Mouse (Mus musculus): ENCODE measurements at regions not wholly inside any gene's neighbourhood (a gene's known extent, or its start where the extent isn't known, plus 50 kb on each side); places are given as distances from the start of the nearest gene placed in this dataset.

DNA sequence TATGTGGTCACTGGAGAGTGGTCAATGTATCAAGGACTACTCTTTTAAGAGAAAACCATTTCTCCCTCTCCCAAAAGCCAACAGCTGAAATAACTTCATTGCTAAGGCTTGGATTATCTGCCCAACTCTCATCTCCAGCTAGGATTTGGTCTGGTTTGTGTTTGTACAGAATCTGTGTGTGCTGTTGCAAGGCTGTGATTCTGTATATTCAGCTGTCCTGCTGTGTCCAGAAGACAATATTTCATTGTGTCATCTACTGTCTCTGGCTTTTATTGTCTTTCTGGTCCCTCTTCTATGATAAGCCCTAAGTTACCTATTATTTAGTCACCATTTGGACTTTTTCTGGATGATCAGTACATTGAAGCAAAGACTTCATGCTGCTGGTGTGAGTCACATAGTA, 110.9 kb downstream of the Cenpc1 start:
- no peak for ATAC-seq

- ATAC-seq = no peak
Observed at GRCm38 (mm10) chr5:85936667-85937314, 128.6 kb downstream of the Cenpc1 start.

- ATAC-seq = no peak
Observed at GRCm38 (mm10) chr5:85918288-85918687, 147.1 kb downstream of the Cenpc1 start.

DNA sequence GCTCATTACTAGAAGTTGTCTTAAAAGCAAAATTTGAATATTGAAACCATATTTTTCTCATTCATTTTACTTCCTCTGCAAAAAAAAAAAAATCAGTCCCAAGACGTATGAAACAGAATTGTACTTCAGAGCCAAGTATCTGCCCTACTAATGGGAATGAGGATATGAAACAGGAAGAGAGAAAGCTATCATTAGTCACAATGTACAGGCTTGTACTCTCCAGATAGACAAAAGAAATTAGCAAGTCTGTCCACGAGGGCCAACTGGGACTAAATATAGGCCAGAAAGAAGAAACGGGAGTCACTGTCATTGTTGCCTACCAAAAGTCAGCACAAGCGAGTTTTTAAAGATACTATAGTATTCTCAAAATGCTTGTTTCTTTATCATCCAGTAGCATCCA, 150.4 kb downstream of the Cenpc1 start:
- no peak for ATAC-seq

- ATAC-seq = no peak
Observed at GRCm38 (mm10) chr5:85896452-85896851, 168.9 kb downstream of the Cenpc1 start.

DNA sequence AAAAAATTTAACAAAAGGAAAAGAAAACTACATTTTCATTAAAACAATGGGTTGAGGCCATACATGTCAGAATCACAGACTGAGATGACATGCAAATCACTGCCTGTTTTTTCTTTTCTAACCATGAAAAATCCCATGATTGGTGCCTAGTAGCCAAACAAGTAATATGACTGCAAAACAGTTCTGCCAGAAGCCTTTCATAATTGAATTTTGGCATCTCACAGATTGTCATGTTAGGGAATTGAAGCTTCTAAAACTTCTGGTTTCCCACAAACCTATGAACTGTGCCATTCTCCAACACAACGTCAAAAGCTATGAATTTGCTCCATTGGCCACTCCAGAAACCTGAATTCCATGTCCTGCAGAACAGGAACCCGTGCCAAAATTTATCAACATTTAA, 169.6 kb downstream of the Cenpc1 start:
- no peak for ATAC-seq

GRCm38 (mm10) chr5:85870311-85870710, 195.1 kb downstream of the Cenpc1 start:
- no peak for ATAC-seq

DNA sequence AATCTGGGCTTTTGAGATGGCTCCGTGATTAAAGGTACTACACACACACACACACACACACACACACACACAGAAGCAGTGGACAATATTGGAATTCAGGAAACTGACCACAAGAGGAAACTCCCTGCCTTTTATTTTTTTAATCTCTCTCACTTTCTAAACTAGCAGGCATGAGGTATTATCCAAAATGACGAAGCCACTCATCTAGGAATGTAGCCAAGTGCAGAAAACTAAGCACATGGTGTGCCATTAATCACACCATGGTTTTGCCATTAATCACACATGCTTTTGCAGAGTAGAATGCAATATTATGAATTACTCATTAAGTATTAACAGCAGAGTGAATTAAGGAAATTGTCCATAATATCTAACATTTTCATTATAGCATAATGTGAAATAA, 232.8 kb downstream of the Cenpc1 start:
- no peak for ATAC-seq

DNA sequence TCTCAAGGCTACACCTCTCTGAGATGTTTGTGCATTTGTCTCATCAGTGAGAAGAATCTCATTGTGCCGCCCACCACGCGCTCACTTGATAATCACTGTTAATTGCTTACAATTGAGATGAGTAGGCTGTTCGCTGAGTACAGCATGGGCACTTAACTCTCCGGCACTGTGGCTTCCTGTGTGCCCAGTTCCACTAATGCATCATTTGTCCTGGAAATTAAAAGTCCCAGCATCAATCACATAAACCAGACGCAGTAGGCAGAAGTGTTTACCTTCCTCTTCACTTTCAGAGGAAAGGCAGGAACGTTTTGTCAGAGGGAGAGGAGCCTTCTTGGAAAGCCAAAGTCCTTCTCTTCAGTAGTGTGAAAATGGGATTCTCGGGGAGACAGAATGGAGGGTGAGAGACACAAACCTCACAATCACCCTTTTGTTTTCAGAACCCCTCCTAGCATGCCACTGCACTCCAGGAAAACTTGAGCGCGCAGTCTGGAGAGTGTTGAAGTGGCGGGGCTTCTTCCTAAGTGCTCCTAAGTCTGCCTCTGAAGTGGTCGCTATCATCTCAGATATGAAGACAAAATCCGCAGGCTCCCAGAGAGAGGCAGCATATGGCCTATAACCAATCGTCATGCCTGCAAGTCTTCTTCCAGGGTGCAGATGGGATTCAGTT, 269.7 kb downstream of the Cenpc1 start:
- ATAC-seq = no peak

DNA sequence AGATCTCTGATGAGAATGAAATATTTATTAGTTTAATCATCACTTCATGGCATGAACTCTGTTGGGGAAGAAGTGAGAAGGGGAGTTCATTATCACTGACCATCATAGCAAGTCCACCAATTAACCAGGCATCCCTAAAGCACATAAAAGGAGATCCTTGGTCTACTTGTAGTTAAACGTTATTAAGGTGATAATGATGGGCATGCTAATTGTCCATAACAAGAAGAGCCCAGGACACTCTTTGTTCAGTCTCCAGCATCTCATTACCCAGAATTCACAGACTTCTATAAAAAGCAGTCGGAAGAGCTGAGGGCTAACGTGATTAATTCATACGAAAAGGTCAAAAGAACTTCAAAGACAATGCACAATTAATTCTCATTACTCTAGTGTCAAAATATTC, 272.2 kb downstream of the Cenpc1 start:
- no peak for ATAC-seq

GRCm38 (mm10) chr5:85780730-85781454, 284.5 kb downstream of the Cenpc1 start:
- peak; percentile 48 for ATAC-seq

GRCm38 (mm10) chr5:85780017-85780416, 285.4 kb downstream of the Cenpc1 start:
- ATAC-seq = no peak

- no peak for ATAC-seq
Observed at GRCm38 (mm10) chr5:85779205-85779604, 286.2 kb downstream of the Cenpc1 start.

DNA sequence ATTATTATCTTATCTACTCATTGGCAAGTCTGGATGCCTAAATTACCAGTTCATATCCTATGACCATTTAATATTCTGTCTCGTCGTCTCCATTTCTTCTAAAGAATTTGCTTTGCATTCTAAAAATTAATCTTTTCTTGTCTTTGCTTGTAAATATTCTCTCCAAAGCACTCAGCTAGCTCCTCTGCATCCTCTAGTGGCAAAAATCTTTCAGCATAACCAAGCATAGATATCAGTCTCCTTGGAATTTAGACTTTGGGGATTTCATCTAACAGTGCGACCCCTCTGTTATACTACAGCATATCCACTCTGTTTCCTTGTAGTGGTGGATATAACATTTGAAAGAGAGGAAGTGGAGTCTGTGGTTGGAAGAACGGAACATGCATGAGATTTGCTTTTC, 292.7 kb downstream of the Cenpc1 start:
- no peak for ATAC-seq

DNA sequence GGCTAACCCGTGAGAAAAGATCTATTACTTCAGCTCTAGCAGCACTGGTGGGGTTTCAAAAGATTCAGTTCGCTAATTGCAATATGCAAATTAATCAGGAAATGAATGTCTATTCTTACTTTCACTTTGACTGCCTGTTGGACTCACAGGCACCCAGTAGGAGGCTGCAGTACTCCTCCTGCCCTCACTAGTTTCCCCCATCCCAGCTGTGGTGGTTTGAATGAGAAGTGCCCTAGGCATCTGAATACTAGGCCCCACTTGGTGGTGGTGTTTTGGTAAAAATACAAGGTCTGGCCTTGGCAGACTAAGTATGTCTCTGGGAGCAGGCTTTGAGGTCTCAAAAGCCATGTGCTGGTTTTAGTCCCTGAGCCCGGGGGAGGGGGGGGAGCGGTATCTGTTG, 293.3 kb downstream of the Cenpc1 start:
- peak; percentile 98 for ATAC-seq

DNA sequence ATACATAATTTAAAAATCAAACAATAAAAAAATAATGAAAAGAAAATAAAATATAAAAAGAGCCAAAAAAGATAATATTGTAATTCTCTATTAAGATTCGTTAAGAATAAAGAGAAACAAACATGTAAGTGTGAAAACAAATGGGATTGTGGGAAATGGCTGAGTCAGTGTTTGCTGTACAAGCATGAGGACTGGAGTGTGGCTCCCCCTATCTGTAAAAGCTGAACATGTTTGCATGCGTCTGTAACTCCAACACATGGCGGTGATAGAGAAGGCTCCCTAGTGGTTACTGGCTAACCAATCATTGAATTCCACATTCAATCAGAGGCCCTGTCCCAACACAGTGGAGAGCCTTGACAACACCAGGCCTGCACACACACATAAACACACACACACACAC, 298.2 kb downstream of the Cenpc1 start:
- no peak for ATAC-seq

GRCm38 (mm10) chr5:85756716-85757115, 308.7 kb downstream of the Cenpc1 start:
- no peak for ATAC-seq

DNA sequence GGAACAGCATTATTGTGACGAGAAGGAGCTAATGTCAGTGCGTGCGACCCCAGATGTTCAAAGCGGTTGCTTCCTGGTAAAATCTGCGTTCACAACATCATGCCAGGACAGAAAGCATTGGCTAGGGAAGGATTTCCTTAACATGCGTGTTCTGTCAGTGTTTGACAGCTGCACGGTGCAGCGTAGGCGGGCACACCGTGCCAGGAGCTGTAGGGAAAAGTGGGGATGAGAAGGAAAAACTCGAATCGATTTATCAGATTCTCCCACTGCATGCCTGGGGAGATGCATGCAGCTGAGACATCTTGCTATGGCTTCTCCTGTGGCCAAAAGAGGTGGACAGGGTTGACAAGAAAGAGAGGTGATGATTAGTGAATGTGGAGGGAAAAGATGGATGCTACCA, 311.2 kb downstream of the Cenpc1 start:
- ATAC-seq = no peak

DNA sequence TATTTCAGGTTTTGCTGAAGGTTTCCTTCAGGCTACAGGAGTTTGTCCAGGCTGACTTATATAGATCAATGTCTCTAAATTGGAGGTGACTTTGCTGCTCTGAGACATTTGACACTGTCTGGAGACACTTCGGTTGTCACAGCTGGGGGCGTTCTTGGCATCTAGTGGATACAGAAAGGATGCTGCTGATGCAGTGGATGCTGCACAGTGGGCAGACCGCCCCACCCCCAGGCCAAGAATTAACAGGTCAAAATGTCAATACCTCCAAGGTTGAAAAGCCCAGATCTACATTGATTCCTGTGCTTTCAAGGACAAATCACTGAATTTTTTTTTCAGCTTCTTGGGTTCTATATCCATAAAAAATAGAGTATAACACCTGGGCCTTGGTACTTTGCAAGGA, 312.3 kb downstream of the Cenpc1 start:
- no peak for ATAC-seq

- ATAC-seq = no peak
Observed at GRCm38 (mm10) chr5:85751649-85752048, 313.7 kb downstream of the Cenpc1 start.

DNA sequence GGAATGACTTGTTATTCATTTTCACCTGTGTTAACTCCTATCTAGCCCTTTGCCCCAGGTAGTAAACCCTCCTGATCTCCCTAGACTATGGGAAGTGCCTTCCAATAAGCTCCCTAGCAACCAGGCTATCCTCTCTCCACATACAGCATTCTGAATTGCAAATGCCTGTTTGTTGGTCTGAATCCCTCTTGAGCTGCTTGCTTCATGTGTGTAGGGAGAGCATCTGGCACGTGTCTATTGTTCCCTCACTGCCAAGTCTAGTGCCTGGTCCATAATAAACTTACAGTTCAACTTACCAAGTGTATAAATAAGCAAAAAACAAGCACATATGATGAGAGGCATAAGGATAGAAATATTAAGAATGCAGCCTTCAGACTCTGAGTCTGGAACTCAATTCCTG, 314.5 kb downstream of the Cenpc1 start:
- no peak for ATAC-seq

GRCm38 (mm10) chr5:85729613-85730012, 335.8 kb downstream of the Cenpc1 start:
- no peak for ATAC-seq

DNA sequence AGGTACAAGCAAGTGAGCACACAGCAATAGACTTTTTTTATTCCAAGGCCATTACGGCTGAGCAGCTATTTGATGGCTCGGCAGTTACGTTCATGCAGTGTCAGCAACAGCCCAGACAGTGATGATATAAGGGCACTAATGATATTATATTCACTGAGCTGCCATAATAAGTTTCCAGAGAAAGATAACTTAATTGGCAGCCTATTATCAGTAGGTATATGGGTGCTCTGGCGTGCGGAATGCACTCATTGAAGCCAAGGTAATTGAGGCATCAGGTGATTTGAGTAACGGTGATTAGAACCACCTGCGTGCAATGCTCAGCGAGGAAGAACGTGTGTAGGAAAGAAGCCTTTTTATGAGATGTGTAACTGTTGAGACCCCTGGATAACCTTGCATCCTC, 358.0 kb downstream of the Cenpc1 start:
- ATAC-seq = no peak

DNA sequence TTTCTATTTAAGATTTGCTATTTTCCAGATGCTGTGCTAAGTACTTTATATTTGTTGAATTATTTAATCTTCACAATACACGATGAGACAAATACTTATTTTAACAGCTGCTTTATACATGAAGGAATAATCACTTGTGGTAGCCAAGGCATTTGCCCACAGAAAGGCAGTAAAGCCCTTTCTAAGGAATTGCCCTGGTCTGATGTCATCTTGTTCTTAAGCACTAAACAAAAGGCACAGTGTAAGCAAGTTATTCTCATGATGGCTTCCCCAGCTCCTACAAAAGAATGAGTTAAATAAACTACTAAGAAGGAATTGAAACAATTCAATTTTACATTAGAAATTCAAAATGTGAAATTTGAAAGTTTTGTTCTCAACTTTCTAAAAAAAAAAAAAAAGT, 358.8 kb downstream of the Cenpc1 start:
- no peak for ATAC-seq
